Mouse (Mus musculus): ENCODE measurements around the gene Lzts2. TPM values are rescaled to one million over a fixed set of nuclear protein-coding genes. Genes with fewer than 3 reads are reported as not detected.

Gene Lzts2
- polyA plus RNA-seq, 1 experiment from 2014 or later: 71.0 TPM

DNA sequence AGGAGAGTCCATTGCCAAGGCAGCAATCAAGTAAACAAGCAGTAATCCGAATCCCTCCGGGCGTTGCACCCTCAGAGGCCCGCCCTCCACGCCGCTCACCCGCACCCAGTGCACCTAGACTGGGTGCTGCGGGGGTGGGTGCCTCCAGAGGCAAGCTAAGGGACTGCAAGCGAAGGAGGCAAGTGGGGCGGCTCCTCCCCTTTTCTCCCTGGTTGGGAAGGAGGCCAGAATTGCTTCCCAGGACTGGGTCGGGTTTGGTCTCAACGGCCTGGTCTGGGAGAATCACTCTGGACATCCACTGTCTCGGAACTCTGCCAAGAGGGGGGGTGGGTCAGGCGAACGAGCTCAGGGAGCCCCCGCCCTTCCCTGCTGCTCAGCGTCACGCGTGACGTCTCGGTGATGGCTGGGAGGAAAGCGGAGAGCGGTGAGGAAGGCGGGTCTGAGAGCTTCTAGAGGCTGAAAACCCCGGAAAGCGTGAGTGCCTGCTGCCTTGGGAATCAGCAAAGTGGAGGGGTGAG lies 33.3 kb downstream of the Lzts2 start, which contains the start of gene Sfxn3:
TSS of gene Sfxn3 (plus strand) at position 87 of the 518 bp plus-strand sequence.
- Histone ChIP-seq H3K9ac (peak within 1 kb of the TSS; percentile 69), H3K27ac (peak within 1 kb of the TSS; percentile 87), H3K9me3 (replicated peaks) (no peaks in the 10 kb centered on the region), H3K27me3 (peaks cover 29% of the 10 kb centered on the region), H3K4me1 (peaks cover 34% of the 10 kb centered on the region), H3K4me2 (replicated peaks) (peak within 1 kb of the TSS; percentile 71), H3K4me3 (peak within 1 kb of the TSS; percentile 49), H3K36me3 (peaks cover 14% of the 10 kb centered on the region; the same call in 1 of the 2 replicates)
- WGBS: under 1% methylated on average over 26 of the region's 26 CpGs
- peak; percentile 83 for ATAC-seq (ENCODE audit: low FRiP score)

DNA sequence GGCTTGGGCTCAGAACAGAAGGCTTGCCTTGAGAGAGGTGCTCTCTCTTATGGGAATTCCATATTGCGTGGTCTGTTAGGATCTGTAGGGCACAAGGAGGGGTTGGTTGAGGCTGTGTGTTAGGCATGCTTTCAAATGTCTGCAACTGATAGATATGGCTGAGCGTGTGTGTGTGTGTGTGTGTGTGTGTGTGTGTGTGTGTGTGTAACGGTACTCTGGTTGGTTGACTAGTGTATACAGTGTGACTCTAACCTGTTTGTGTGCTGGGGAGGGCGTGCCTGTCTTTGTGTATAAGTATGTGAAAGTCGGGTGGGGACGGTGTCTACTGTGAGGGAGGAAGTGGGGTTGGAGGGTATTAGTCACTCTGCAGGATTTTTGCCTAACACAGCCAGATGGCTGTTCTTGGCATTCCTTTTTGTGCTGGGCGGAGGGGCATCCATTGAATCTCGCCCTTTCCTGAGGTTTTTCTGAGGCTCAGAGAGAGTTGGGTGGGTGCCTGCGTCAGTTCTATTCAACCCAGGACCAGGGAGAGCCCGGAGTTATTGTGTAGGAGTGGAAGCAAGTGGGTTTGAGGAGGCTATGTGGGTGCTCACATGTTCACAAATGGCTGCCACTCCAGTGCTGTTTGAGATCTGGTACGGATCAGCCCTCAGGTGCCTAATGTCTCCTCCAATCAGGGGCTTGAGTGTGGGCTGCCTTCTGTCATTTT lies 33.9 kb downstream of the Lzts2 start:
- Histone ChIP-seq H3K27me3 (peaks cover 28% of the 10 kb centered on the region), H3K36me3 (peaks cover 20% of the 10 kb centered on the region; the same call in 1 of the 2 replicates), H3K27ac (peak overlapping the region; percentile 87), H3K4me1 (peaks cover 34% of the 10 kb centered on the region), H3K4me2 (replicated peaks) (peak overlapping the region; percentile 71), H3K4me3 (peak overlapping the region; percentile 49), H3K9me3 (replicated peaks) (no peaks in the 10 kb centered on the region), H3K9ac (peak overlapping the region; percentile 69)
- 53% methylated on average over 11 of the region's 11 CpGs for WGBS
- peak; percentile 59 for ATAC-seq (ENCODE audit: low FRiP score)

DNA sequence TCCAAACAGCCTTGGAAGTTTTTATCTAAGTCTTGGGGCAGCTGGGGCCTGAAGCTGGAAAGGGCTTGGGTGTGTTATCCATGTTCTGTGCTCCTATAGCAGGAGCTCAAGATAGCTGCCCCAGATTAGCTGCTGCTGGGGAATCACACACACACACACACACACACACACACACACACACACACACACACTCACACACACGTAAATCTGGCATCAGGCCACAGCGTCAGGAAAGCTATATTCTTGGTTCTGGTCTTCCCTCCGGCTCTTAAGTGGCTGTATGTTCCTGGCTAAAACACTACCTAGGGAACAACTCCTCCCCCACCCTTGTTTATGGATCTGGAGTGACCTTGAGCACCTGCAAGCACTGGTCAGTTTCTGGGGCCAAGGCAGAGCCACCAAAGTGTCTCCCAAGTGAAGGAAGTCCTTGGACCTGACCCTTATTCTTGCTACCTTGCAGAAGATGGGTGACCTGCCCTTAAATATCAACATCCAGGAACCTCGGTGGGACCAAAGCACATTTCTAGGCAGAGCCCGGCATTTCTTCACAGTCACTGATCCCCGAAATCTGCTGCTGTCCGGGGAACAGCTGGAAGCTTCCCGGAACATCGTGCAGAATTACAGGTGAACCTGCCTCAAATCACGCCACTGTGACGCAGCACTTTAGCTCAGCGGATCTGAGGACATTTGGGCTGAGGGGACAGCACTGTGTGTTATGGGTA lies 34.6 kb downstream of the Lzts2 start:
- H3K4me3 ChIP-seq: peak overlapping the region; percentile 49
- H3K4me2 ChIP-seq (replicated peaks): peak overlapping the region; percentile 71
- H3K9ac ChIP-seq: peak overlapping the region; percentile 69
- no peak for ATAC-seq (ENCODE audit: low FRiP score)
- H3K9me3 ChIP-seq (replicated peaks): no peaks in the 10 kb centered on the region
- 83% methylated on average over 12 of the region's 12 CpGs for WGBS
- peaks cover 24% of the 10 kb centered on the region for H3K36me3 ChIP-seq
- H3K27me3 ChIP-seq: peaks cover 24% of the 10 kb centered on the region
- H3K4me1 ChIP-seq: peaks cover 34% of the 10 kb centered on the region
- 0 out of 2 replicates have a peak overlapping the region, but pooled peaks have one; percentile 87 for H3K27ac ChIP-seq

DNA sequence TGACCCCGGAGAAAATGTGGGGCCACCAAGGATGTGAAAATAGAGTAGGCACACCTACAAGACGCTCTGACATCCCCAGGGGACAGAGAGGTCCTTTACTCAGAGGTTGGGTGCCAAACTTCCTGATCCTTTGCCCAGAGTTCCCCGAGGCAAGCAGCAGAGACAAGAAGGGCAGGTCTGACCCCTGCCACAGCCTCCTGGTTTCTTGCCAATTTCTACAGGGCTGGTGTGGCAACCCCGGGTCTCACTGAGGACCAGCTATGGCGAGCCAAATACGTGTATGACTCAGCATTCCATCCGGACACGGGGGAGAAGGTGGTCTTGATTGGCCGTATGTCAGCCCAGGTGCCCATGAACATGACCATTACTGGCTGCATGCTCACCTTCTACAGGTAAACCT lies 35.3 kb downstream of the Lzts2 start:
- H3K4me1 ChIP-seq: peaks cover 34% of the 10 kb centered on the region
- no peak overlapping the region for H3K27ac ChIP-seq
- H3K27me3 ChIP-seq: peaks cover 23% of the 10 kb centered on the region
- no peak overlapping the region for H3K9ac ChIP-seq
- peak overlapping the region; percentile 71 for H3K4me2 ChIP-seq (replicated peaks)
- no peaks in the 10 kb centered on the region for H3K9me3 ChIP-seq (replicated peaks)
- H3K36me3 ChIP-seq: peaks cover 27% of the 10 kb centered on the region
- H3K4me3 ChIP-seq: no peak overlapping the region
- ATAC-seq (ENCODE audit: low FRiP score): no peak
- WGBS: 76% methylated on average over 9 of the region's 9 CpGs

DNA sequence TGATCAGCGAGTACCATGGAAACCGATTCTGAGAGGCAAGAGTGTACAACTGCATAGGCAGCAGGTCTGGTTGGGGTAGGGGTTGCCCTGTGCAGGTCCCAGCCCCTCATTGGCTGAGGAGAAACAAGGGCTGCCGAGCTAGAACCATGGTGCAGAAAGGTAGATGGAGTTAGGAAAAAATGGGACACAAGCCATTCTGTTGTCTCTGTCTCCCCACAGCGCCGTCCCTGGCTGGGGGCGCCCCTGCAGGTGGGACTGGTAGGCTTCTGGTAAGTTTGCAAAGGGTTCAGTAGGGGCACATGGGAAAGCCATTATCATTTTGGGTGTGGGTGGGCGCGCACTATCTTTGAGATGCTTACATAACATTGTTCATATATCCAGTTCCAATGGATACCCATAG lies 39.2 kb downstream of the Lzts2 start:
- Histone ChIP-seq H3K4me1 (peaks cover 27% of the 10 kb centered on the region), H3K36me3 (peaks cover 34% of the 10 kb centered on the region), H3K4me3 (no peak overlapping the region), H3K9me3 (replicated peaks) (no peaks in the 10 kb centered on the region), H3K27ac (no peak overlapping the region), H3K9ac (no peak overlapping the region), H3K27me3 (0 out of 2 replicates have a peak, but pooled peaks cover 3% of the 10 kb centered on the region), H3K4me2 (replicated peaks) (no peak overlapping the region)
- ATAC-seq (ENCODE audit: low FRiP score): no peak
- 86% methylated on average over 8 of the region's 8 CpGs for WGBS

DNA sequence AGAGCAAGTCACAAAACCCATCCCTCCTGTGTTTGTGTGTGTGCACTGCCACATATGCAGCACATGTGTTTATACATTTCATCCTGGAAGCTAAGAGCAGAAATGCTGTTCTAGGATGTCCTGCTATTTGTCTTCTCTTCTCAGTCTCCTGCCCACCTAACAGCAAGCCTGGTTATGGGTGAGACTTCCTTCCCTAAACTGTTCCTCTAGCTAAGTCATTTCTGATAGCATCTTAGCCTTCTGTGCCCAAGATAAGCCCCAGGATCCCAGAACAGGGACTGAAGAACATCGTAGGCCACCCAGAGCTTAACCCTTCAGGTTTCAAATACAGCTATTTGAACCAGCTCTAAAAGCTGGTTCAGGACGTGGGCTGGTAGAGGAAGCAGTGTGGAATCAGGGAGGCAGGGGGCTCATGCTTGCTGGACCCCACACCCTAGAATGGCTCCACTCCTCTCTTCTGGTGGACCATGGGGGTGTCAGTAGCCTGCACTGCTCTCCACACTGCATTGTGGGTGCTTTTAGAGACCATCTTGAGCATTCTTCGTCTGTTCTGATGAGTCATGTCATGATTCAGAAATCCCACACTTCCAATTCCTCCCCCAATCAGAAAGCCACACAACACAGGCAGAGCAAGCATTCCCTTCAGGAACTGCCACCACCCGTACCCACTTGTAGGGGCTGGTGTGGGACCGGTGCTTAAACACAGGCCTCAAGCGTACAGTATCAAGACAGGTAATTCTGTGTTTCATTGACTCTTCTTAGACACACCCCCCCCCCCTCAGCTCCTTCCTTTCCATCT lies 40.9 kb downstream of the Lzts2 start:
- no peak overlapping the region for H3K27ac ChIP-seq
- WGBS: 85% methylated on average over 6 of the region's 6 CpGs
- no peak overlapping the region for H3K4me2 ChIP-seq (replicated peaks)
- peaks cover 22% of the 10 kb centered on the region for H3K4me1 ChIP-seq
- 0 out of 2 replicates have a peak, but pooled peaks cover 3% of the 10 kb centered on the region for H3K27me3 ChIP-seq
- H3K9ac ChIP-seq: no peak overlapping the region
- ATAC-seq (ENCODE audit: low FRiP score): no peak
- no peaks in the 10 kb centered on the region for H3K9me3 ChIP-seq (replicated peaks)
- no peak overlapping the region for H3K4me3 ChIP-seq
- peaks cover 34% of the 10 kb centered on the region for H3K36me3 ChIP-seq

DNA sequence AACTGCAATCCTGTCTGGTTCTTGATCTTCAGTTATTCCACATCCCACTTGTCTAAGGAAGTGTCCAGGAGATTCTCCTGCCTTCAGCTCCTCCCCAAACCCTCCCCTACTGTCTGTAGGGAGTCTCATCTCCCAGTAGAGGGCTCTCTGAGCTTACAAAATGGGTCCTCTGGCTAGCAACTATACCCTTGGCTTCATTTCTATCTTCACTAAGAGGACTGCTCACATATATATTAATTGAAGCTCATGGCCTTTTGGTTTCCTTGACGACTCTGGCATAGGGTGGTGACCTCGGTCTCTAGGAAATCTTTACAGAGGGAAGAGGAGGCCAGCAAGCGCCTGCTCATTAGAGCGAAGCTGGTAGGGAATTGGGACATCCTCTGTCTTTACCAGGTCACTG lies 42.1 kb downstream of the Lzts2 start:
- no peak overlapping the region for H3K4me3 ChIP-seq
- peak overlapping the region; percentile 60; the same call in 1 of the 2 replicates for H3K27ac ChIP-seq
- H3K27me3 ChIP-seq: 0 out of 2 replicates have a peak, but pooled peaks cover 3% of the 10 kb centered on the region
- ATAC-seq (ENCODE audit: low FRiP score): no peak
- 49% methylated on average over 4 of the region's 4 CpGs for WGBS
- H3K4me1 ChIP-seq: peaks cover 22% of the 10 kb centered on the region
- H3K36me3 ChIP-seq: peaks cover 27% of the 10 kb centered on the region
- H3K9me3 ChIP-seq (replicated peaks): no peaks in the 10 kb centered on the region
- H3K4me2 ChIP-seq (replicated peaks): no peak overlapping the region
- H3K9ac ChIP-seq: no peak overlapping the region

DNA sequence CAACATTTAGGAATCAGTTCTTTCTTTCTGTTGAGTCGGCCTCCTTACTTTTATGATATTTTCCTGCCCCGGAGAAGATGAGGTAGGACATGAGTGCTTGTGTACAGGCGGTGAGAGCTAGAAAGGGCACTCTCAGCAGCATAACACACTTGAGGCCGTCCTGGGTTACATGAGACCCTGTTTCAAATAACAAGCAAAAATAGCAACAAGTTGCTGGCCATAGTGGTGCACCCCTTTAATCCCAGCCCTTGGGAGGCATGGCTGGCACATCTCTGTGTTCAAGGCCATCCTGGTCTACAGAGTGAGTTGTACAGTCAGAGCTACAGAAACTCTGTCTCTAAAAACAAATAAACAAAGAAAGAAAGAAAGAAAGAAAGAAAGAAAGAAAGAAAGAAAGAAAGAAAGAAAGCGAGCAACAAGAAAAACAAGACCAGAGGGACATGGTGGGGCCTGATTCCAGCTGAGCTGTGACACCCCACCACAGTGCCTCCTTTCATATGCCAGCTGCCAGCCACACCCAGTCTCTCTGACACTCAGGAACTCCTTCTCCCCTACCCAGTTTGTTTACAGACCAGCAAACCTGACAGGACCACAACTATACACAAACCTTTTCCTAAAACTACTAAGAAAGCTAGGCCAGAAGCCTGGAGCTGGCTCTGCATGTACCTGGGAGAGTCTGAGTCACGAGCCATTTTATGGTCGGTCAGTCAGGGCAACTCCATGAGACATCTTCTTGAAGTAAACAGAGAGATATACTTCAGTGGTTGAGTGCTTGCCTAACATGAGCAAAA lies 42.9 kb downstream of the Lzts2 start:
- Histone ChIP-seq H3K36me3 (peaks cover 24% of the 10 kb centered on the region), H3K4me3 (peak overlapping the region; percentile 53; the same call in 1 of the 2 replicates), H3K27ac (peak overlapping the region; percentile 96), H3K9ac (peak overlapping the region; percentile 56; the same call in 1 of the 2 replicates), H3K9me3 (replicated peaks) (no peaks in the 10 kb centered on the region), H3K4me1 (peaks cover 22% of the 10 kb centered on the region), H3K4me2 (replicated peaks) (peak overlapping the region; percentile 78), H3K27me3 (0 out of 2 replicates have a peak, but pooled peaks cover 3% of the 10 kb centered on the region)
- 90% methylated on average over 7 of the region's 7 CpGs for WGBS
- ATAC-seq (ENCODE audit: low FRiP score): no peak

DNA sequence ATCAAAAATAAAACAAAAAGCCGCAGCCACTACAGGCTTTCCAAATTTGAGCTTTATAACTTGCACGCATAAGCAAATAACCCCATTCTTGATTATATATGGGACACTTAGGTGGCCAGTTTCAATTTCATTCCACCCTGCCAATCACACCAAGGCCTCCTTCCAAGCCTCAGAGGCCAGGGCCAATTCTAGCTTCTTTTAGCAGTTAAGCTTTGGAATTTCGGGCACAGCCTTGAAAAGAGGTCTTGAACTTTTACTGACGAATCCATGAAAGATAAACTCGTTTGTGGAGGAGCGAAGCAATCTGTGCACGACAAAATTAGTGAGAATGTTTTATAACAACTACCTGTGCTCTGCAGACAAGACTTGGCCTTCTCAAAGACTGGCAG lies 43.5 kb downstream of the Lzts2 start:
- H3K9ac ChIP-seq: peak overlapping the region; percentile 56
- peaks cover 17% of the 10 kb centered on the region for H3K36me3 ChIP-seq
- peaks cover 22% of the 10 kb centered on the region for H3K4me1 ChIP-seq
- H3K27ac ChIP-seq: peak overlapping the region; percentile 96
- ATAC-seq (ENCODE audit: low FRiP score): no peak
- 0 out of 2 replicates have a peak, but pooled peaks cover 3% of the 10 kb centered on the region for H3K27me3 ChIP-seq
- peak overlapping the region; percentile 53 for H3K4me3 ChIP-seq
- H3K9me3 ChIP-seq (replicated peaks): no peaks in the 10 kb centered on the region
- 50% methylated on average over 7 of the region's 7 CpGs for WGBS
- peak overlapping the region; percentile 78 for H3K4me2 ChIP-seq (replicated peaks)

DNA sequence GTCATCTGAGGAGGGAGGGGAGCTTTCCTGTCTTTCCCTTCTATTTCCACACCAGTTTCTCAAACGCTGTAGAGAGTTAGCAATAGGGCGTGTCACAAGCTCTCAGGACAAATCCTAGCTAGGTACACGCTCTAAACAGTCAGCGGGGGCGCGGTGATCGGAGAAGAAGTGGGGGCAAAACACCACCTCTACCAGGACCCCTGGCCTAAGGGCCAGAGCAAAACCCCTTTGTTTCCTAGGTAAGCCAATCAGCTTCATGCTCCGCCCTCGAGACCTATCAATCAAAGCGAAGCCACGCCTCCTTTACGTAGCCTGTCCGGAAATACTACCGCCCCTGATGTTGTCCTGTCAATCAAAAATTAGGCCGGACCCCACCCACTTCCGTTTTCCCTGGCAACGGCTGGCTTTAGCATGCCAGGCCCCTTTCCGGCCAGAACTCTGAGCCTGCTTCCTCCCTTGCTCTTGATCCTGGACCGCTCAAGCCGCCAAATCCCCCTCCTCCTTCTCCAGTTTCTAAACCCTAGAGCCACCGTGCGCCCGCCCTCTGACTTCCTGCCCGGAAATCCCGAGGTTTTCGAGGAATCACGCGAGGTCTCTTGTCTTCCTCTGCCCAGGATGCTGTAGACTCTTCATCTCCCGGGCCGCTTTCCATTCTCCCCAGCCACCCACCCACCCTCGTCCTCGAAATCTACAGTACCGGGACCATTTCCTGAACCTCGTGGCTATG lies 44.1 kb downstream of the Lzts2 start:
- WGBS: under 1% methylated on average over 34 of the region's 34 CpGs
- H3K4me2 ChIP-seq (replicated peaks): peak overlapping the region; percentile 78

More for the DNA sequence above, 44.1 kb downstream of the Lzts2 start:
- H3K36me3 ChIP-seq: peaks cover 12% of the 10 kb centered on the region
- H3K27me3 ChIP-seq: 0 out of 2 replicates have a peak, but pooled peaks cover 3% of the 10 kb centered on the region
- H3K4me1 ChIP-seq: peaks cover 22% of the 10 kb centered on the region
- peak overlapping the region; percentile 87 for H3K9ac ChIP-seq
- H3K4me3 ChIP-seq: peak overlapping the region; percentile 53
- no peaks in the 10 kb centered on the region for H3K9me3 ChIP-seq (replicated peaks)
- ATAC-seq (ENCODE audit: low FRiP score): peak; percentile 94
- H3K27ac ChIP-seq: peak overlapping the region; percentile 96

Measured in hindbrain, embryonic 12.5 days (tissue).